Mouse (Mus musculus): ENCODE data around the gene Scube2. TPM values are rescaled to one million over a fixed set of nuclear protein-coding genes. Genes with fewer than 3 reads are reported as not detected.

The Scube2 gene
- polyA plus RNA-seq (2012; rRNA removed; ENCODE audit: low replicate concordance) = 0.09 and 0.13 TPM in 2 replicates

DNA sequence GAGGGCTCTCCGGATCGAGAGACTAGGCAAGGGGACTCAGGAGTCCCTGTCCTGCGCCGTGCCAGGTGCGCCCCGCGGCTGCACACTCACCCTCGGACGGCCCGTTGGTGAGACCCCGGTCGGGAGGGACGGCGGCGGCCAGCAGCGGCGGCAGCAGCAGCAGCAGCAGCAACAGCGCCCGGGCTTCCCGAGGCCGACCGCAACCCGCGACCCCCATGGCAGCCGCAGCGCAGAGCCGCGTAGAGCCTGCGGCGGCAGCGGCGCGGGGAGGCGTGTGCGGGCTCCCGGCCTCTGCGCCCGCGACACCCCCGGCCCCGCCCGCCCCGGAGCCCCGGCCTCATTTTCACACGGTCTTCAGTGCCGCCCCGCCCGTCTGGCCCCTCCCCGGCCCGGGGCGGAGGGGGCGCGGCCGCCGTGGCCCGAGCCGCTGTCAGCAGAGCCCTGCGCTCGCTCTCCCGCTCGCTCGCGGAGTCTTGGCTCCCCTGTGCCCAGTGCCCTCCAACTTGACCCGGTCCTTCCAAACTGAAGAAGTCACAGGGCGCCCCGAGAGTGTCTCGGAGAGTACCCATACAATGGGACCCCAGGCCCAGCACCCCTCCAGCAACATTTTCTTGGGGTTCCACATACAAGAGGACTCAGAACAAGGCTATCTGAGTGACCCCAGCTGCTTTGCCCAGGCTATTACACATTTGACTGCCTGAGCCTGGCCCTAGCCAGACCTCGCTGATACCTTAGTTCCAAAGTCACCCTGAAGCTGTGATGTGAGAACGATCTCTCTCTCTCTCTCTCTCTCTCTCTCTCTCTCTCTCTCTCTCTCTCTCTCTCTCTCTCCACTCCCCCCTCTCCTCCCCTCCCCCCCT is at the start of gene Scube2:
TSS of gene Scube2 (minus strand) at position 310 of the 860 bp plus-strand sequence.

GRCm38 (mm10) chr7:109781470-109782203 is 83.8 kb downstream of the Scube2 start, which contains the start of gene Nrip3:
Nrip3 (minus strand) TSS chr7:109782025.

GRCm38 (mm10) chr7:109752008-109752925 is 113.2 kb downstream of the Scube2 start, which contains the start of gene Tmem9b:
Tmem9b (minus strand) TSS chr7:109752875.

Other genes starting within 250 kb of the Scube2 start
- gene St5, start 162.1 kb downstream of the Scube2 start, polyA plus RNA-seq (2012; rRNA removed; ENCODE audit: low replicate concordance) = 25.5 and 32.2 TPM in 2 replicates
- 8.9 and 12.2 TPM in 2 replicates for gene Akip1, start 162.0 kb downstream of the Scube2 start, polyA plus RNA-seq (2012; rRNA removed; ENCODE audit: low replicate concordance)
- not detected in 2 replicates for gene BC051019, start 141.8 kb downstream of the Scube2 start, polyA plus RNA-seq (2012; rRNA removed; ENCODE audit: low replicate concordance)
- gene Ascl3, start 134.0 kb downstream of the Scube2 start, polyA plus RNA-seq (2012; rRNA removed; ENCODE audit: low replicate concordance) = 0.26 and 0.36 TPM in 2 replicates
- 34.3 and 53.1 TPM in 2 replicates for gene Tmem9b, start 112.8 kb downstream of the Scube2 start, polyA plus RNA-seq (2012; rRNA removed; ENCODE audit: low replicate concordance)
- gene Nrip3, start 83.7 kb downstream of the Scube2 start, polyA plus RNA-seq (2012; rRNA removed; ENCODE audit: low replicate concordance) = 0.07 TPM in 1 of 2 replicates, not detected in the other
- gene Dennd5a, start 94.8 kb upstream of the Scube2 start, polyA plus RNA-seq (2012; rRNA removed; ENCODE audit: low replicate concordance) = 76.8 and 116 TPM in 2 replicates
- 19.1 and 21.5 TPM in 2 replicates for gene Tmem41b, start 121.2 kb upstream of the Scube2 start, polyA plus RNA-seq (2012; rRNA removed; ENCODE audit: low replicate concordance)
- 19.5 and 24.1 TPM in 2 replicates for gene Ipo7, start 152.6 kb upstream of the Scube2 start, polyA plus RNA-seq (2012; rRNA removed; ENCODE audit: low replicate concordance)
- gene Zfp143, start 195.5 kb upstream of the Scube2 start, polyA plus RNA-seq (2012; rRNA removed; ENCODE audit: low replicate concordance) = 11.8 and 28.6 TPM in 2 replicates